Mouse (Mus musculus): ENCODE data around the gene Krt27.

- TF ChIP-seq EP300 (IDR thresholded peaks at IDR 0.05; ENCODE audit: low read depth) = no peak
- TF ChIP-seq CTCF (IDR thresholded peaks at IDR 0.05; ENCODE audit: low read depth) = no peak
Measured at GRCm38 (mm10) chr11:99399956-99400549, 49.1 kb upstream of the Krt27 start.

All from heart, postnatal 0 days (tissue).